Mouse (Mus musculus): ENCODE results near the gene Src.
"Not testable (repeated sequence)": the region's sequence is repeated elsewhere in the genome, so short reads cannot be mapped to it uniquely, and the experiment has no call there.

Src gene

GRCm38 (mm10) chr2:157478651-157479050 lies 60.4 kb downstream of the Src start:
- no peak for DNase-seq (ENCODE audit: low spot score in 2 of 2)

GRCm38 (mm10) chr2:157479858-157480568 lies 61.8 kb downstream of the Src start:
- peak in 1 of 2 experiments; percentile 55 for DNase-seq (ENCODE audit: low spot score in 2 of 2)

- DNase-seq (ENCODE audit: low spot score in 2 of 2) = no peak
These were observed 64.5 kb downstream of the Src start for GRCm38 (mm10) chr2:157482729-157483128.

DNA sequence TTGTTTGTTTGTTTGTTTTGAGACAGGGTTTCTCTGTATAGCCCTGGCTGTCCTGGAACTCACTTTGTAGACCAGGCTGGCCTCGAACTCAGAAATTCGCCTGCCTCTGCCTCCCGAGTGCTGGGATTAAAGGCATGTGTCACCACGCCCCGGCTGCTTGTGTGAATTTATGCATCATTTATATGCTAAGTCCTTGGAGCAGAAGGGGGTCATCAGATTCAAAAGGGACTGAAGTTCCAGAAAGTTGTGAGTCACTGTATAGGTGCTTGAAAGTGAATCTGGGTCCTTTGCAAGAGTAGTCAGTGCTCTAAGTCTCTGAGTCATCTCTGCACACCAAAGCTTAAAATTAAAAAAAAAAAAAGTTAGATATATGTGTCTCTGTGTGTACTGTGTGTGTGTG lies 68.3 kb downstream of the Src start:
- DNase-seq (ENCODE audit: low spot score in 2 of 2) = not testable (repeated sequence)

GRCm38 (mm10) chr2:157486981-157487656 lies 68.9 kb downstream of the Src start:
- no peak for DNase-seq (ENCODE audit: low spot score in 2 of 2)

- DNase-seq (ENCODE audit: low spot score in 2 of 2) = no peak
These were observed 69.5 kb downstream of the Src start for GRCm38 (mm10) chr2:157487733-157488175.

GRCm38 (mm10) chr2:157493240-157493639 lies 75.0 kb downstream of the Src start:
- DNase-seq (ENCODE audit: low spot score in 2 of 2) = peak in 1 of 2 experiments; percentile 55

- DNase-seq (ENCODE audit: low spot score in 2 of 2) = no peak
These were observed 80.3 kb downstream of the Src start for GRCm38 (mm10) chr2:157498529-157498928.

GRCm38 (mm10) chr2:157500364-157500763 lies 82.1 kb downstream of the Src start:
- DNase-seq (ENCODE audit: low spot score in 2 of 2) = no peak

GRCm38 (mm10) chr2:157501324-157501723 lies 83.1 kb downstream of the Src start:
- no peak for DNase-seq (ENCODE audit: low spot score in 2 of 2)

DNA sequence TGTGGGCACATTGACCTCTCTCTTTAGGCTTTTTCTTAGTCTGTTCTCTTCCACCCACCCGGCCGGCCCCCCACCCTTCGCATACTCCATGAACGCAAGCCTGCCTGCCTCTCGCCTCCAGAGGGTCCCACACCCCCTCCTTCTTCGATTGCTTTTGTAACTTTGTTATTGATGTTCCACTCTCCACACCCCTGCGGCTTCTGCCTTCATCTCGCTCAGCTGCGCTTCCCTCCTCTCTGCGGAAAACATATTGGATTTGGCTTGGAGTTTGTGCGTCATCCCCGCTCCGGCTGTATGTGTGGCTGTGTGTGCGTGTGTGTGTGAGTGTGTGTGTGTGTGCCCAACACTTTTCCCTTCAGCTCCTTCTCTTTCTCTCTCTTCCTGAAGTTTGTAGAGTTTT lies 88.5 kb downstream of the Src start:
- peak; percentile 46 to 61 for DNase-seq (ENCODE audit: low spot score in 2 of 2)

GRCm38 (mm10) chr2:157509182-157509581 lies 90.9 kb downstream of the Src start:
- DNase-seq (ENCODE audit: low spot score in 2 of 2) = no peak

- no peak for DNase-seq (ENCODE audit: low spot score in 2 of 2)
These were observed 91.8 kb downstream of the Src start for GRCm38 (mm10) chr2:157510031-157510430.

DNA sequence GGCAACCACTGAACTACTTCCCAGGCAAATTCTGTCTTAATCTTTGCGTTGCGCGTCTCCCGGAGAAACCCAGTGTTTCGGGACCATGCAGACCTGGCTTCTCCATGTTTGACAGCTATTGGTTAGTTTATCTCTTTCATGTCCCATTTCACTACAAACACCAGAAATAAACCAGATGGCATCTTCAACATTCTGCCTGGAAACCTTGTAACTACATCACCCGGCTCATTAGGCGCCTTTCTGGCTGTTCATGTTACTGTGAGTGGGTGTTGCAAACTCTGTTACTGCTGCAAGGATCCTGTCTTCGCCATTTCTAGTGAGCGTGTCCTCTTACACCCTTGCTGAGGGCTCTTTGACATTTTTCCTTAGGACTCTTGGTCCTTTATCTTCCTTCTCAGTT lies 94.6 kb downstream of the Src start:
- no peak for DNase-seq (ENCODE audit: low spot score in 2 of 2)

GRCm38 (mm10) chr2:157513737-157514208 lies 95.5 kb downstream of the Src start:
- no peak for DNase-seq (ENCODE audit: low spot score in 2 of 2)

DNA sequence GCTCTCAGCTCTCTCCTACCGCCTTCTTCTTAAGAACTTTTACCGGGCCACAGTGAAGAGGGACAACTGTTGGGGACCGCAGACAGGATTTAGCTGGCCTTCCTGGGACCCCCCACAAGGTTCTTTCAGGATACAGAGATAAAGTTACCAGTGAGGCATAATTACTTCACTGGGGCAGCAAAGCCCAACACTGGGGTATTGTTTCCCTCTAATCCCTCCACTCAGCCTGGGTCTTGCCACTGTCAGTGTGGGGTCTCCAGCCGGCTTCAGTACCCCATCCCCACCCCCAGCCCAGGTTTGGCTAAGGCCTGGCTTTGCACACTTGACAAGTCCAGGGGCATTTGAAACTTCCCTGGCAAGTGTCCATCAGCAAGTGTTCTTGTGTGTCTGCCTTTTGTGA lies 96.1 kb downstream of the Src start:
- no peak for DNase-seq (ENCODE audit: low spot score in 2 of 2)

GRCm38 (mm10) chr2:157517526-157517925 lies 99.3 kb downstream of the Src start:
- DNase-seq (ENCODE audit: low spot score in 2 of 2) = no peak

DNA sequence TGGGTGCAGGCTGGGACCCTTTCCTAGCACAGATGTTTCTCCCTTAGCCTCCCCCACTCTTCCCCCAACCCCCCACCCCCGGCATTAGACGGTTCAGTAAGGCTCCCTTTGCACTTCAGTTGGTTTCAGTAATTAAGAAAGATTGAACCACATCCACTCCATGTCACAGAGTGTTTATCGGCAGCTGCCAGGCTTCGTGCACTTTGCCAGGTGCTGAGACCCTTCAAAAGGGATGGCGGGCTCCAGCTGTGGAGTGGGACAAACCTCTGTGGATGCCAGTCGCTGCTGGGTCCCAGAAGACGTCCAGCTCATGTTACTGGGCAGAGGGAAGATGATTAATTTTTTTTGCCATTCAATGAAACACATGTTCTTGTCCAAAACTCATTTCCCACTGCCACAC lies 100.2 kb downstream of the Src start:
- DNase-seq (ENCODE audit: low spot score in 2 of 2) = no peak

GRCm38 (mm10) chr2:157519452-157519851 lies 101.2 kb downstream of the Src start:
- no peak for DNase-seq (ENCODE audit: low spot score in 2 of 2)

- no peak for DNase-seq (ENCODE audit: low spot score in 2 of 2)
These were observed 102.3 kb downstream of the Src start for GRCm38 (mm10) chr2:157520496-157520895.
